Mouse (Mus musculus) urinary bladder, adult 2 months (tissue): ENCODE data around the gene Klk1b22. TPM values are rescaled to one million over a fixed set of nuclear protein-coding genes. Genes with fewer than 3 reads are reported as not detected.
"Not testable (repeated sequence)": the region's sequence is repeated elsewhere in the genome, so short reads cannot be mapped to it uniquely, and the experiment has no call there.

ENCODE experiments used
- DNase-seq: peaks from one replicate; pipeline ENCODE4 v3.0.0; 2022; ENCODE audit warnings: low spot score
- polyA plus RNA-seq: library from polyadenylated mRNA; depleted of rRNA; stranded (reverse); fragments of >200 nt; gene quantifications from 2 replicates; pipeline ENCODE4 v1.2.3, GENCODE M21; 2012; rRNA removed

Klk1b22 gene
- polyA plus RNA-seq, result not detected in 2 replicates

DNA sequence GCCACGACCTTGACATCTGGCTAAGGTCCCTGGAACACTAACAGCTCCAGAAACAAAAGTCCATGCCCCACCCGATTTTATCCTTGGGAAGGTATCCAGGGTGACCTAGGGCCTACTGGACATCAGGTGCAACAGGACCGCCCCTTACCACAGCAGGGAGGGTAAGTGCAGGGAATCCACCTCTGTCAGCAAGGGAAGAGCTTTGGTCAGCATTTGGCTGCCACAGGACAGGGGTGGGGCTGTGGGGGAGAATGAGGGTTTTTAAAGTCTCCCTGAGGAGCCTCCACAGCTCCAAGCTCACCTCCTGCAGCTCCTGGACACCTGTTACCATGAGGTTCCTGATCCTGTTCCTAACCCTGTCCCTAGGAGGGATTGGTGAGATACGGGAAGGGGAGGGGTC is at the start of gene Klk1b22:
TSS of gene Klk1b22 (plus strand) at position 301 of the 400 bp plus-strand sequence.
- DNase-seq, result no peak

DNA sequence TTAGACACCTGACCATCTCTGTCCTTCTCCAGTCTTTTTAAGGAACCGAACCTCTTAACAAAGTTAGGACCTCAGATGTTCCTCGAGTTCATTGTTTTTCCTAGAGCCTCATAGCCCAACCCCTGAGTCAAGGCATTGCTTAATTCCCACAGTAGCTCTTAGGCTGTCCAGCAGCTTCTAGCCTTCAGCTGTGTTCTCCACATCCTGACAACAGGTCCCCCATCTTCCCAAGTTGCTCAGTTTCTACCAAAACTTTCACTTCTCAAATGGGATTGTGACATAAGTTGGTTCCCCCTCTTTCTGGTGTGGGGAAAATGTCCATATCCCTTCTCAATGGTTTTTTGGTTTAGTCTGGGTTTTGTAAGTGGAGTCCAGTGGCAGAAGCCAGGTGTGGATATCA is 40.4 kb upstream of the Klk1b22 start:
- no peak for DNase-seq

DNA sequence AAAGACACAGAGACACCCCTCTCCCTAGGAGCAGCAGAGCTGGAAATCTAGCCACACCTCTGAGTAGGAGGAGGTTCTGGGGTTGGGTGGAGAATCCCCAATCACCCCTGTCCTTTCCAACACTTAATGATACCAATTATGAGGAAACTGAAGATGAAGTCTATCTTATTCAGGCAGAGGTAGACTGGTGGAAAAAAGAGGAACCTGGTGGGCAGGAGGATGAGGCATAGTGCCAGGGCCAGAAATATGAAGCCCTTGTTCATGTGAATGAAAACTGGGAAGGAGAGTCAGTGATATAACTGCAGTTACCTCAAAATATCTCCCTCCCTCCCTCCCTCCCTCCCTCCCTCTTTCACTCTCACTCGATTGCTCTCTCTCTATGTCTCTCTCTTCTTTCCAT is 34.8 kb upstream of the Klk1b22 start:
- no peak for DNase-seq

DNA sequence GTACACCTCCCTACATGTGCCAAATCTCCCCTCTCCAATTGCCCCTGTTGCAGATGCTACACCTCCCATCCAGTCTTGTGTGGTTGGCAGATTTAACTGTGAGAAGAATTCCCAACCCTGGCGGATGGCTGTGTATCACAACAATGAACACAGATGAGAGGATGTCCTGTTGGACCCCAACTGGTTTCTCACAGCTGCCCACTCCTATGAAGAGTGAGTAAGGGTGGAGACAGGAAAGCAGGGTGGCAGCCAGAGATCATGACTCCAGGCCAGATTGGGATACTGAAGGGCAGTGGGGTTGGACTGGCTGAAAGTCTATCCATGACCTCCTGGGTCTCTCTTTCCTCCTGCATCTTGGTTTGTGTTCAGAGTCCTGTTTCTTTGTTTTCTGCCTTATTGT is 16.4 kb upstream of the Klk1b22 start:
- DNase-seq, result no peak

DNA sequence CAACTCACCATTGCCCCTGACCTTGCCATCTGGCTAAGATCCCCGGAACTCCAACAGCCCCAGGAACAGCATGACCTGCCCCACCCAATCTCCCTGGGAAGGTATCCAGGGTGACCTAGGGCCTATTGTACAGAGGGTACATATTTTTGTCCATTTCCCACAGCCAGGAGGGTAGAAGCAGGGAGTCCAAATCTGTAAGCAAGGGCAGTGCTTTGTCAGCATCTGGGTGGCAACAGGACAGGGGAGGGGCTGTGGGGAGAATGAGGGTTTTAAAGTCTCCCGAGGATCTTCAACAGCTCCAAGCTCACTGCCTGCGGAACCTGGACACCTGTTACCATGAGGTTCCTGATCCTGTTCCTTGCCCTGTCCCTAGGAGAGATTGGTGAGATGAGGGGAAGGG is 10.4 kb upstream of the Klk1b22 start, which contains the start of gene Klk1b21:
TSS of gene Klk1b21 (plus strand) at position 301 of the 400 bp plus-strand sequence.
- DNase-seq, result not testable (repeated sequence)

DNA sequence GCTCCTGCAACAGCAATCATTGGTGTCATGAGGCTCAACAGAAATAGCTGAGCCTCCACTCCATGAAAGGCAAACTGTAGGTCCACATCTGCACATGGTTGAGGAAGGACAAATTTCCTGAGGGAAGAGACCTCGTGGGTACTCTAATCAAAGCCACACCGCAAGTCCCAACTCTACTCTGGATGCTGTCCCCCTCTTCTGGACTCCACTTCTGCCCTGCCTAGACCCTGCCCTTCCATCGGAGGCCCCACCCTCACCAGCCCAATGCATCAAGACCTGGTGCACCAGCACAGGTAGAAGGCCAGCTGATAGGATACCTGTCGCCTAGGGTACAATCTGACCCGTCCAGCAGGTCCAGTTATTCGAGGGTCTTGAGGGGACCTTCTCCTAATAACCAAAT is 11.0 kb downstream of the Klk1b22 start:
- no peak for DNase-seq

DNA sequence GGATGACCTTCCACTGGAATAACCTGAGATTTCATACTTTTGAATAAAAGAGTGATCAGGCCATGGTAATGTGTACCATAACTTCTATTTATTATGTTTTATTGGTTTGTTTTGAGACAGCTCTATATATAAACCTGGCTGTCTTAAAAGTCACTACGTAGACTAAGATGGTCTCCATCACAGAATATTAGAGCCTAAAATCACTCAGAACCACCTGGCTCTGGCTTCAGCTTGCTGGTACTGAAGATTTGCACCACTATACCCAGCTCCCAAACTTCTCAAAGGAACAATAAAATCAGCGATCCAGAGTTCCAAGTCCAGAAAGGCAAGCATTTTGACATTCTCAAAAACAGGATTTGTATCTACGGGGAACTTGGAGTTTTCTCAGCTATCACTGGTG is 24.0 kb downstream of the Klk1b22 start, which contains the start of gene Klk1b16:
TSS of gene Klk1b16 (plus strand) at position 301 of the 400 bp plus-strand sequence.
- DNase-seq, result no peak

Other genes with a start within 250 kb of the Klk1b22 start
- not detected in 2 replicates for gene Klk4, start 231.5 kb upstream of the Klk1b22 start, polyA plus RNA-seq
- gene Klk15, start 178.9 kb upstream of the Klk1b22 start, polyA plus RNA-seq, result not detected in 2 replicates
- gene Klk1b8, start 162.0 kb upstream of the Klk1b22 start, polyA plus RNA-seq, result not detected in 2 replicates
- gene Klk1b1, start 145.9 kb upstream of the Klk1b22 start, polyA plus RNA-seq, result not detected in 2 replicates
- gene Klk1b9, start 136.6 kb upstream of the Klk1b22 start, polyA plus RNA-seq, result not detected in 2 replicates
- not detected in 2 replicates for gene Klk1b11, start 116.8 kb upstream of the Klk1b22 start, polyA plus RNA-seq
- not detected in 2 replicates for gene Klk1b26, start 100.5 kb upstream of the Klk1b22 start, polyA plus RNA-seq
- gene Klk1b27, start 60.4 kb upstream of the Klk1b22 start, polyA plus RNA-seq, result not detected in 2 replicates
- gene Klk1b21, start 10.3 kb upstream of the Klk1b22 start, polyA plus RNA-seq, result not detected in 2 replicates
- not detected in 2 replicates for gene Klk1b16, start 24.1 kb downstream of the Klk1b22 start, polyA plus RNA-seq
- not detected in 2 replicates for gene Klk1b24, start 75.6 kb downstream of the Klk1b22 start, polyA plus RNA-seq
- not detected in 2 replicates for gene Klk1b3, start 85.5 kb downstream of the Klk1b22 start, polyA plus RNA-seq
- gene Klk1b4, start 94.8 kb downstream of the Klk1b22 start, polyA plus RNA-seq, result not detected in 2 replicates
- not detected in 2 replicates for gene Klk1b5, start 103.3 kb downstream of the Klk1b22 start, polyA plus RNA-seq
- 0.17 and 0.40 TPM in 2 replicates for gene Klk1, start 112.7 kb downstream of the Klk1b22 start, polyA plus RNA-seq
- gene Gm36864, start 123.5 kb downstream of the Klk1b22 start, polyA plus RNA-seq, result not detected in 2 replicates
- 0.71 and 1.1 TPM in 2 replicates for gene 1700028J19Rik, start 134.0 kb downstream of the Klk1b22 start, polyA plus RNA-seq
- 100 and 125 TPM in 2 replicates for gene 2410002F23Rik, start 134.0 kb downstream of the Klk1b22 start, polyA plus RNA-seq
- gene Acp4, start 144.7 kb downstream of the Klk1b22 start, polyA plus RNA-seq, result not detected in 2 replicates
- gene Gm15517, start 148.8 kb downstream of the Klk1b22 start, polyA plus RNA-seq, result 0.65 TPM in 1 of 2 replicates, not detected in the other
- gene Clec11a, start 194.2 kb downstream of the Klk1b22 start, polyA plus RNA-seq, result 17.2 and 19.7 TPM in 2 replicates
- gene Shank1, start 197.6 kb downstream of the Klk1b22 start, polyA plus RNA-seq, result 0.85 and 1.9 TPM in 2 replicates